In genomic region chr4:46657116-46657515, GRCm38 (mm10) we compare ENCODE assay signal across 8 mouse cellular contexts. TPM values are rescaled to one million over a fixed set of nuclear protein-coding genes. Genes with fewer than 3 reads are reported as not detected.
DNase-seq lines count a peak whose midpoint lies in the region; TF ChIP-seq lines count a peak whose summit lies in the region.

No protein-coding gene starts in this region.

- intact Hi-C loops in gastrocnemius, postnatal 14 days (cut with DNase I; ENCODE audit: low total_unique reads), result loop anchor here (2.0 kb wide), 1 partner anchor 44 kb away; no protein-coding TSS in a partner anchor
- intact Hi-C loops in left cerebral cortex, postnatal 14 days (cut with DNase I), result loop anchor here (2.0 to 10.0 kb wide), 3 partner anchors 46 to 262 kb away; no protein-coding TSS in a partner anchor

- no peaks in the 10 kb centered on the region for H3K27me3 ChIP-seq in cerebellum, adult 2 months (ENCODE audit: control insufficient read depth, insufficient read depth, low read length)

- no peak overlapping the region for H3K27ac ChIP-seq in cerebellum, adult 2 months (ENCODE audit: insufficient read depth, low read length)

- TF ChIP-seq POLR2A in cerebellum, adult 2 months (IDR thresholded peaks at IDR 0.05; ENCODE audit: borderline replicate concordance, insufficient read depth, low read length), result no peak

- WGBS in cerebellum, adult 2 months, result 6% methylated on average over 5 of the region's 5 CpGs

- H3K4me1 ChIP-seq in cerebellum, adult 2 months (ENCODE audit: control insufficient read depth, insufficient read depth, low read length), result no peaks in the 10 kb centered on the region

- H3K4me3 ChIP-seq in cerebellum, adult 2 months (replicated peaks; ENCODE audit: insufficient read depth, low read depth, low read length), result no peak overlapping the region

- peak; percentile 78 for DNase-seq in layer of hippocampus, adult 11-12 months (ENCODE audit: low spot score)
- DNase-seq in layer of hippocampus, adult 9-10 months (ENCODE audit: low spot score), result no peak
- peak; percentile 53 for DNase-seq in Muller cell, postnatal 12 days (ENCODE audit: inconsistent ontology term)
- peak; percentile 64 to 78 for DNase-seq in cerebellum, adult 2 months
- peak; percentile 60 for DNase-seq in gastrocnemius, postnatal 14 days
- DNase-seq in left cerebral cortex, postnatal 14 days (ENCODE audit: low spot score in 2 of 2), result peak; percentile 73 to 86
- peak; percentile 56 to 78 for DNase-seq in natural killer cell, adult 2 months (ENCODE audit: low spot score in 2 of 2)
- peak; percentile 82 for DNase-seq in thymus, postnatal 14 days

- TF ChIP-seq CTCF in cerebellum, adult 2 months (IDR thresholded peaks at IDR 0.05; ENCODE audit: borderline replicate concordance, insufficient read depth, low read depth, low read length), result peak; percentile 58

RNA-seq across cellular contexts. Expression of gene Tbc1d2, which starts 7.1 kb away (rescaled TPM):
- 3.0 and 3.2 TPM in 2 replicates for polyA plus RNA-seq in cerebellum, adult 2 months (2012; rRNA removed)
- total RNA-seq in gastrocnemius, postnatal 14 days (2021), result 1 to 10 TPM; 1.1 TPM
- total RNA-seq in left cerebral cortex, postnatal 14 days (2021), result 1 to 10 TPM; 2.7 to 2.9 TPM

RNA-seq across cellular contexts. Expression of gene Coro2a, which starts 55.1 kb away (rescaled TPM):
- 26.6 and 28.8 TPM in 2 replicates for polyA plus RNA-seq in cerebellum, adult 2 months (2012; rRNA removed)
- total RNA-seq in gastrocnemius, postnatal 14 days (2021), result under 1 TPM; 0.27 to 0.66 TPM
- total RNA-seq in left cerebral cortex, postnatal 14 days (2021), result 10 to 100 TPM; 34.1 to 37.3 TPM

Comparison
In these comparisons a context has a peak if more than half of its experiments do, and no peak if none do; other contexts are left out.
1. RNA of gene Coro2a, which starts 55.1 kb away (total RNA-seq): 34.1 to 37.3 TPM in left cerebral cortex, postnatal 14 days; 0.27 to 0.66 TPM in gastrocnemius, postnatal 14 days; every median in the first group is over 10 times any median in the second.